33 mouse cellular contexts compared by ENCODE assay signal in genomic region chr10:23708261-23708660, GRCm38 (mm10).
"Had no signal": no experiment of that assay in that cellular context is flagged by ENCODE, and none has a peak within 500 bp of the region (broad histone marks: within the 10 kb centered on the region; RNA-seq: fewer than 3 reads in every experiment).

No protein-coding gene starts in this region.

- H3K4me3 ChIP-seq: heart, embryonic 12.5 days; heart, embryonic 13.5 days; heart, embryonic 15.5 days; hindbrain, embryonic 10.5 days; hindbrain, embryonic 13.5 days; hindbrain, embryonic 15.5 days; intestine, embryonic 15.5 days; kidney, embryonic 15.5 days; layer of hippocampus, adult 2 months; left cerebral cortex, adult 2 months had no signal

- H3K9ac ChIP-seq: heart, embryonic 12.5 days; heart, embryonic 13.5 days; heart, embryonic 15.5 days; hindbrain, embryonic 13.5 days; hindbrain, embryonic 14.5 days; hindbrain, embryonic 15.5 days; intestine, embryonic 15.5 days; kidney, embryonic 15.5 days had no signal

- H3K4me1 ChIP-seq: heart, embryonic 12.5 days; heart, embryonic 13.5 days; heart, embryonic 15.5 days; hindbrain, embryonic 10.5 days had no signal

- DNase-seq: heart, postnatal 10 days; heart, postnatal 14 days; heart, postnatal 36 days; heart, postnatal 4 days; kidney, adult 11 months; kidney, adult 18-20 months; kidney, adult 2 months; kidney, adult 8-10 months; kidney, adult 9 months; kidney, postnatal 10 days; kidney, postnatal 14 days; kidney, postnatal 25 days; kidney, postnatal 36 days; kidney, postnatal 4 days; layer of hippocampus, adult 9-11 months; layer of hippocampus, postnatal 36 days had no signal

- H3K9me3 ChIP-seq: heart, embryonic 12.5 days; heart, embryonic 13.5 days; heart, embryonic 15.5 days; hindbrain, embryonic 10.5 days; hindbrain, embryonic 13.5 days; hindbrain, embryonic 15.5 days; intestine, embryonic 15.5 days; kidney, embryonic 15.5 days had no signal

- H3K27ac ChIP-seq: heart, embryonic 13.5 days; heart, embryonic 15.5 days; hindbrain, embryonic 10.5 days; hindbrain, embryonic 13.5 days; hindbrain, embryonic 14.5 days; hindbrain, embryonic 15.5 days; hindbrain, postnatal 0 days; intestine, embryonic 15.5 days; kidney, embryonic 15.5 days; kidney, postnatal 0 days; layer of hippocampus, adult 2 months; left cerebral cortex, adult 2 months had no signal

- H3K36me3 ChIP-seq: heart, embryonic 12.5 days; heart, embryonic 13.5 days; heart, embryonic 15.5 days; hindbrain, embryonic 10.5 days; hindbrain, embryonic 13.5 days; hindbrain, embryonic 15.5 days; intestine, embryonic 15.5 days; kidney, embryonic 15.5 days had no signal

- H3K4me2 ChIP-seq: heart, embryonic 12.5 days; heart, embryonic 13.5 days; heart, embryonic 15.5 days; hindbrain, embryonic 13.5 days; hindbrain, embryonic 14.5 days; hindbrain, embryonic 15.5 days; intestine, embryonic 15.5 days; kidney, embryonic 15.5 days had no signal

- ATAC-seq: hindbrain, embryonic 16.5 days; hindbrain, postnatal 0 days; inflammation-experienced regulatory T-cells, adult 6 months; intestine, embryonic 15.5 days; intestine, embryonic 16.5 days; intestine, postnatal 0 days had no signal

- H3K27me3 ChIP-seq: heart, embryonic 12.5 days; heart, embryonic 13.5 days; heart, embryonic 15.5 days; hindbrain, embryonic 13.5 days; hindbrain, embryonic 15.5 days; intestine, embryonic 15.5 days; kidney, embryonic 15.5 days had no signal
